Mouse (Mus musculus) heart, adult 10 weeks (tissue): ENCODE results near the gene Dlgap4. TPM values are rescaled to one million over a fixed set of nuclear protein-coding genes. Genes with fewer than 3 reads are reported as not detected.

ENCODE experiments used
- polyA plus RNA-seq: library from polyadenylated mRNA; stranded (reverse); fragments of 350-450 nt; fragmentation: Illumina TruSeq; extraction: RNeasy Lipid Tissue Mini Kit (QIAGEN cat#74804); gene quantifications from one replicate; pipeline ENCODE4 v1.2.3, GENCODE M21; 2014; ENCODE audit warnings: low read depth, low replicate concordance

The Dlgap4 gene
- 36.5 TPM for polyA plus RNA-seq

GRCm38 (mm10) chr2:156613541-156614257 is at the start of gene Dlgap4:
Gene Dlgap4, plus strand, starts transcription at chr2:156613705.

GRCm38 (mm10) chr2:156774738-156775454 is 161.4 kb downstream of the Dlgap4 start, which contains the start of gene Myl9:
Gene Myl9, plus strand, starts transcription at chr2:156775420.

Other genes with a start within 250 kb of the Dlgap4 start
- 8.9 TPM for gene Epb41l1, start 192.8 kb upstream of the Dlgap4 start, polyA plus RNA-seq
- 18.2 TPM for gene Aar2, start 66.1 kb upstream of the Dlgap4 start, polyA plus RNA-seq
- gene Myl9, start 161.7 kb downstream of the Dlgap4 start, polyA plus RNA-seq: 165 TPM
- gene Tgif2, start 226.3 kb downstream of the Dlgap4 start, polyA plus RNA-seq: 1.1 TPM
- 0.58 TPM for gene 4930518I15Rik, start 244.2 kb downstream of the Dlgap4 start, polyA plus RNA-seq
- 86.8 TPM for gene Rab5if, start 249.4 kb downstream of the Dlgap4 start, polyA plus RNA-seq